Mouse (Mus musculus) kidney, postnatal 10 days (tissue): Measurements from ENCODE around the gene Cspg5.

Experiments used
- DNase-seq: peaks from one replicate; pipeline ENCODE4 v3.0.0; 2021; ENCODE audit warnings: mixed read lengths

Gene Cspg5

DNA sequence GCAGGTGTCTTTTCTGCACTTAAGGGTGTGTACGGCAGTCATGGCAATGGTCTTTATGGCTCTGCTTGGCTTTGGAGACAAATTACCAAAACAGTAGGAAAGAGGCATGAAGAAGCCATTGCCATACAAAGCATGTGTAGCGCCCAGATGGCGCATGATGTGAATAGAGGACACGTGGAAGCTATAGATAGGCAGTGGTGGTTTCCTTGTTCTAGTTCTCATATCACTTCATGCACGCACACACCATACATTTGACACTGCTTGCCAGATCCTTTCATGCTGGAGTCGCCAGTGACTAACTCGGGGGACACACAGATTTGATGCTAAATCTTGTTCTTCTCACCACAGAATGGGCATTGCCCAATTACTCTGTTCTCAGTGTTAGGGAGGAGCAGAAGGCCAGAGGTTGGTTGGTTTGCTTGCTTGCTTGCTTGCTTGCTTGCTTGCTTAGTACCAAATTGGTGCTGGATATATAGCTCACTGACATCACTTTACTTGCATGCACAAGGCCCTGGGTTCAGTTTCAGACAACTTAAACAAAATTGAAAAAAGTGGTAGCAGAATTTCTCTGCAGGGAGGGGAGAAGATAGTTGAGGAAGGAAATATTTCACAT lies at the start of gene Cspg5:
Gene Cspg5, plus strand, starts transcription at position 563 of the 613 bp plus-strand sequence.
- DNase-seq: no peak

DNA sequence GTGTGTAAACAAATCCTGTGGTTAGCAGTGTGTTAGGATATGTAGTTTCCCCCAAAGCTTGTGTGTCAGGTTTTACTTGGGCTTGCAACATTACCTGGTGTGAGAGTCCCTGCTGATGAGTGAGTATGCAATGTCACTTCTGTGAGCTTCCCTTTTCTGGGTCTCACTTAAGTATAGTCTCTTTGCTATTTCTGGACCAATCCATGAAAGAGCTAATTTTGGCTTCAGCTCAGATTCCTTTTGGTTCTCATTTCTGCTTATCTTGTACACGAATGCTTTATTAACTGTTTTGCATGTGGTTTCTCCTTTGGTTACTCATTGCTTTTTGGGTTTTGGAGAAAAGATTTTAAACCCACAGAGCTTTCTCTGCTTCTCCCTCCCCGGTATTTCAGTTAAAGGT lies 43.7 kb upstream of the Cspg5 start:
- DNase-seq: no peak

DNA sequence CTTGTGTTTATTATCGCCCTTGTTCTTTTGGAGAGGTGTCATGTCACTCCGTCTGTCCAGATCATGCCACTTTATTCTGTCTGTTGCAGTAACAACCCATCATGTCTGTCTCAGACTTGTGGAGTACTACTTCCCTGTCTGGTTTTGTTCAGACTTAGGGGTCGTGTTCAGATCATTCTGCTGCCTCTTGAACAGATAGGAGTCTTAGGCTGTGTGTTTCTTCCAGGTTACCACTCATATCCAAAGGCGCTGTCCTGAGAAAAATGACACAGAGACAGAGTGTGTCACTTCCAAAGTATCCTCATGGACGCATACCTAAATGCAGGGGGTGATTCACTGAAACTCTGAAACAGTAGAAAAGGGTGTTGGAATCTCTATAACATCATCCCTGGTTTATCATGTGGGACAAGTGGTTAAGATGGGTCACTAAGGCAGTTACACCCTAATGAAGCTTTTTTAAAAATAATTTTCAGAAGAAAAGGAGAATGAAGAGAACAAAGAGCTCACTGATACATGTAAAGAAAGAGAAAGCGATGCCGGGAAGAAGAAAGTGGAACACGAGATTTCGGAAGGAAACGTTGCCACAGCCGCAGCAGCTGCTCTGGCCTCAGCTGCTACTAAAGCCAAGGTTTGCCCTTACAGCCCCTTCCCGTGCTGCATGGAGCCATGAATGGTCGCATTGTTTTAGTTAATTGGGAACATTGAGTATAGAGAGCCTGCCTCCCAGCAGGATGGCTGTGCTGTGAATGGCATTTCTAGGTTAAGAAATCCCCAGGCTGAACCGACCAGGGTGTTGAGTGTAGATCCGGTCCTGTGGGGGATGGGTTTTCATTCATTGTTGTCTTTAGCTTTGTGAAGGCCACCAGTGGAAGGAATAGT lies 37.8 kb upstream of the Cspg5 start:
- no peak for DNase-seq

DNA sequence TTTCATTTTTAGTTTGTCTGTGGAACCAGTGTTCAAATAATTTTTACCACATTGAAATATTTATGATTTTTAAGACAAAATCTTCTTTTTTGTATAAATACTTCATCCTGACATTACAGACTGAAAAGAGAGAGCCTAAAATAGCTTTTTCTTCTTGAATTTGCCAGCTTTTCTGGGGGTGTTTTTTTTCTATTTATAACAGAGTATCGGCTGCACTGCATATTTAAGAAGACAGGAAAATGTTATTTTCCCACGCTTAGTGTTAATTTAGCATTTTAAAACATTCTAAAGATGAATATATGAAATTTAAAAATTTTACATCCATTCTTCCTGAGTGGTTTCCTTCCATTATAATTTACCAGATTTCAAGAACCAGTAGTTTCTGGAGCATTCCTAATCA lies 37.1 kb upstream of the Cspg5 start:
- no peak for DNase-seq

DNA sequence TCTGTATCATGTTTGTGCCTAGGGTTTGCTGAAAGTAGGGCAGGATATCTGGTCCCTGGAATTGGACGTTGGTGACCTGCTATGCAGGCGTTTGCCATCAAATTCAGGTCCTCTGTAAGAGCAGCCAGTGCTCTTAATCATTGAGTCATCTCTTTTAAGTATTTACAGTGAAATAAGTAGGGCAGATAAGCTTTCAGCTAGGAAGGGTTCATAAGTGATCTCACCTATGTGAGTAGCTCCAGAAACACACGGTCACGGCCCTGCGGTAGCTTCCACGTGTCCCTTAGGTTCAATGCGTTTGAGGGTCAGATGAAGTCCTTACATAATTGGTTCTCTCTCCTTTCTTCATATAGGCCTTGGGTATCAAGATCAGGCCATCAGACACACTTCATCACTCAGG lies 35.3 kb upstream of the Cspg5 start:
- no peak for DNase-seq

DNA sequence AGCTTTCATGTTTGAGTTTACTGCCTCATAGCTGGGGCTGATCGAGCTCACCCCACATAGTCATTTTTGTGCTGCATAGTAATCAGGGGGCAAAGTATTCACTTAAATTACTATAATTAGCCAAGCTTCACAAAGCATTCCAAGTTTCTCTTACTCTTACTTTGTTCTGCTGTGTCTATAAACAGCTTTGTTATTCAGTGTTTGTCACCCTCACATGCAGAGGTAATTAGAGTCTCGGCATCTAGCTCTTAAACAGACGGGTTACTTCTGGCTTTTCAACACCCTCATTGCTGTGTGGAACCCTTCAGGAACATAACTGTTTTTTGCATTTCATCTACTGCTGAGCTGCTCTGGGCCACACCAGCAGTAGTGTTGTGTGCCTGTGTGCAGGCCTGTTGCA lies 34.6 kb upstream of the Cspg5 start:
- no peak for DNase-seq

DNA sequence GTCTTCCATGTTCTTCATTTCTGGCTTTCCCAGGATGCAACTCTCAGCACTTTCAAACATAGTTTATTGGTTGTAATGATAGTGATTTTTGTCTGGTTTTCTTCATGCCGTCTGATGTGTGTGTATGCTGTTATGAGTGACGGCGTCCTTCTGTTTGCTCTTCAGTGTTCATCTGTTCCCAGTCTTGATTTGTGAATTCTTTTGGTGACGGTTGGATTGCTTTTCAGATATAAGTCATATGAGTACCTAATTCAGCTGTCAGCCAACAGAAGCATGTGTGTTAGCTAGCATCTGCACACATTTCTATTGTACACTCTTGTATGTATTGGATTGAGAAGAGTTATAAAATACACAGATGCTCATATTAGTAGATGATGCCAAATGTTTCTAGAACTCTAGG lies 19.3 kb upstream of the Cspg5 start:
- DNase-seq: no peak

DNA sequence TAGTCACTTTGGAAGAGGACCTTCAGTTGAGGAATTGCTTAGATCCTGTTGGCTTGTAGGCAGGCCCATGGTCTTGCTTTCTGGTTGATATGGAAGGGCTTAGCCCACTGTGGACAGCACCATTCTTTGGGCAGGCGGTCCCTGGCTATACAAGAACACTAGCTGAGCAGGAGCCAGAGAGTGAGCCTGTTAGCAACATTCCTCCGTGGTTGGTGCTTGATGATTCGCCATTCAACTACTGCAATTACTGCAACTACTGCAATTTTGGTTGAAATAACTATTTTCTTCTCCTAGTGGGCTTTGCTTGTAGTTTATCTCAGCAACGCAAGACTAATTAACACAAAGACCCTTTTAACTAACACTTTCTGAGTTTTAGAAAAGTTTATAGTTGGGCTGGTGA lies 17.4 kb upstream of the Cspg5 start:
- DNase-seq: no peak

DNA sequence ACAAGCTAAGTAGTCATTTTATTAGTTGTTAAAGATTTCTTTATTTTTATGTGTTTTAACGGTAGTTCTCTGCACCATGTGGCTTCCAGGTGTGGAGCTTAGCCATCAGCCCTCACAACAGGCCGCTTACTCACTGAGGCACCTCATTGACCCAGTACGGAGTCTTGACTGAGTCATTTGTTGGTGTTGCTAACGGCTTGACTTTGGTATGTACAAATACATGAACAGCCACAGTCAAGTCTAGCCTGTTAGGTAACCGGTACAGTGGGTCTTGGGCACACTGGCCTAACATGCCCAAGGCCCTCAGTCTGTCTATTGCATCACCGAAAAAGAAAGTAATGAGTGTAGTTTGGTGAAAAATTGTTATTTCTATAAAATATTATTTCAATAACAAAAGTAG lies 14.9 kb upstream of the Cspg5 start:
- DNase-seq: no peak

DNA sequence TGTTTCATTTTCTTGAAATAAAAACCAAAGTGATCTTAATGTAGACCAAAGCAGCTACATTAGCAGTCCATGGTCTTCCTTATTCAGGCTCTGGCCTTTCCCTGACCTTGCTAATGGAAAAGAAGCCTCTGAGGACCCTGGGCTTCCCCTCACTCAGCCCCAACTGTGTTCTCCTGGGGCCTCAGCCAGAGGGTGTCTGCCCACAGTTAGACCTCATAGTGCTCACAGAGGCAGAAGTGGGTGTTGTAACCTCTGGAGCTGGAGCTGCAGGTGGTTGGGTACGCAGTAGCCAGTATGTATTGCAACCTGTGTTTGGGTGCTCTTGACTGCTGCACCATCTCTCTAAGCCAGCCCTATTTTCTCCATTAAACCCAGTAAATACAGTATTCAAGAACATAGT lies 14.5 kb upstream of the Cspg5 start:
- no peak for DNase-seq

DNA sequence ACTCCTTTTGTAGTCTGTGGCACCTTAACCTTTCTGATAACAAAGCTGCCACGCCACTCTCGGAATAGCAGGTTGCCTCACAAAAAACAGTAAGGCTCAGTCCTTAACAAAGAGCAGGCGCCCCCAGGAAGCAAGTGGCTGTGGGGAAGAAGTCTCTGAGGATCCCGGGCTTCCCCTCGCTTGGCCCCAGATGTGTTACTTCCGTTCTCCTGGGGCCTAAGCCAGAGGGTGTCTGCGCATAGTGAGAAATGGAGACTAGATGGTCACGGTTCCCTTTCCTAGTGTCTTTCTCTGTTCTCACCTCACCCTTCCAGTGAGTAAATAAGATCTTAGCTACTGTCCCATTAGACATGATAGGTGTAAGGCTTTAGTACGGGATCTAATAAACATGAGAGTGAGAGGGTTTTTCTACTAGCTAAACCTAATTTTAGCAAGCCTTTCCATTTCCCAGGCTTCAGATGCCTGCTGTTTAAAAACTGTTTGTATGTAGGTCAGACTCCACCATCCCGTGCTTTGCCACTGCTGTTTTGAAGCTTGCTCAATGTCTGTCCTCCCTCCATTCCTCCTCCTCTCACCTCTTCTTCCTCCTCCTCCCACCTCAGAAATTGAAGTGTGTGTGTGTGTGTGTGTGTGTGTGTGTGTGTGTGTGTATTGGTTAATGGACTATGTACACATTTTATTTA lies 13.9 kb upstream of the Cspg5 start:
- DNase-seq: no peak

DNA sequence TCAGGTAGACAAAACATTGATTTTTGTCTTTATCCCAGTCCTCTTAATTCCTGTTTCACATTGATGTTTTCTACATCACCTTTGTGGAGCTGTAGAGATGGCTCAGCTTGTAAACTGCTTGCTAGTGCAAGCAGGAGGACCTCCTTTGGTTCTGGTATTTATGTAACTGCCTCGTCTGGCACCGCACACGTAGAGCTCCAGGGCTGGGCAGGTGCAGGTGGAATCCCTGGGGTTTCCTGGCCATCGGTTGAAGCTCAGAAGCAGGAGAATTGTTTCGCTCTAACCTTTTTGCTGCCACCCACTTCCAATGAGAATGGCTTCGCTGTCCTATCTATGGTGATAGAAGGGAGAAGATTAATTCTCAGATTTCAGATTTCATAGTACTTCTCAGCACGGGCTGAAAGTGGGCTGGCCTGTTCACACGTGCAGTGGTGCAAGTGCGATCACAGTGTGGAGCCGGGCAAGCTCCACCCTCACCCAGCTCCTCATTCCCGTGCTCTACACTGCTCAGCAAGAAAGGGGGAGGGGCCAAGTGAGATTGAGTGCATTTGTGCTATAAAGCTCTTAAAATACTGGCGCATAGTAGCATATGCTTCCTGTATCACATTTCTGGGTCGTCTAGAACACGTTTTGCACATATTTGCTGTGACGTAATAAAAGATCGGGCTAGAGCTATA lies 13.1 kb upstream of the Cspg5 start:
- no peak for DNase-seq

DNA sequence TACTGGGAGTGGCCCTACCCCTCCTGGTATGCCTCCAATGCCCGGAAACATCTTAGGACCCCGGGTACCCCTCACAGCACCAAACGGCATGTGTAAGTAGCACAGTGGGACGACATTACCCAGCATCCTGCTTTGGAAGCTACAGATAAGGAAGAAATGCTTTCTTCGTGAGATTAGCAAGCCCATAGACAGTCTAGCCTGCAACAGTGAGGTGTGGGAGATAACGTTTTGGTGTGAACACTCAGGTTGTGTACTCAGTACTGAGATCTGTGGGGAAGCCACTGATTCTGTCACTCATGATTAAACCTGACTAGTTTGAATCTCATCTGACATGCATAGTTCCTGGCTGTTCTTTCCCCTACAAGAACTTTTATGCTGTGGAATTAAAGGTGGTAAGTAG lies 8.6 kb upstream of the Cspg5 start:
- DNase-seq: no peak

DNA sequence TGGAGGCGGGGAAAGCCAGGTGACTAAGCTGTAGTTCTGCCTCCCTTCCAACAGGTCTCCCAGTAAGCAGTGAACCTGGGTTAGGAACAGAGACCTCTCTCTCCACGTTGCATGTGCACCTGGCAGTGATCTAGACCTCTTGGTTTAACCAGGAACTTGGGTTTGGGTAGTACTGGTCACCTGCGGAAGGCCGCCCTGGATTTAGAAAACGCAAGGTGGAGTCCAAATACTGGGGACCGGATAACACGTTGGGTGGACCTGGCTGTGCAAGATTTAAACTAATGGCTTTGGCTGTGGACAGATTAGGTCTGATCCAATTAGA lies 945 bp downstream of the Cspg5 start:
- no peak for DNase-seq

DNA sequence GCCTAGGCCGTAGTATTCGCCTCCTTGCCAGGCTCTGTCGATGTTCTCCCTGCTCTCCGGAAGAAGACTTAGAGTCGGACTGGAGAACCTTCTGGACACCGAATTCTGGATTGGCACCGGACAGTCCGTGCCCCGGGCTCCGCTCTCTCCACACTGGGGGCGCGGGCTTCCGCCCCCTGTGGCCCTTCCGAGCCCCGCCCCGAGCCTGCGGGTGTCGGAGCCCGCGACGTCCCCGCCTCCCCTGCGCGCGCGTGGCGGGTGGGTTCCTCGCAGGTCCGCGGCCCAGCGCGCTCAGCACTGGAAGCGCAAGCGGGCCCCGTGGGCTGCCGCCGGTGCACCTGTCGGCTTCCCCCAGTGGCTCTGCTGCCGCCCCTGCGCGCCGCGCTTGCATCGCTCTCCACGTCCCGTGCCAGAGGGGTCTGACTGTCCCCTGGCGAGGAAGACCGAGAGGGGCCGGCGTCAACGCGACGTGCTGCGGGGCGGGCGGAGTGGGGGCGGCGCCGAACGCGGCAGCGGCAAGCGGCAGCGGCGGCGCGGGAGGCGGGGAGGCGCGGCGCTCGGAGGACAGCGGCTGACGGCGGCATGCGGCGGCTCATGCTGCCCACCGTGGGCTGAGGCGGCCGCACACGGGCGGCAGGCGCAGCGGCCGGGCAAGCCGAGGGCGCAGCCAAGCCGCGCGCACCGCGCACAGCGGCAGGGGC lies 1.5 kb downstream of the Cspg5 start:
- DNase-seq: peak; percentile 62

DNA sequence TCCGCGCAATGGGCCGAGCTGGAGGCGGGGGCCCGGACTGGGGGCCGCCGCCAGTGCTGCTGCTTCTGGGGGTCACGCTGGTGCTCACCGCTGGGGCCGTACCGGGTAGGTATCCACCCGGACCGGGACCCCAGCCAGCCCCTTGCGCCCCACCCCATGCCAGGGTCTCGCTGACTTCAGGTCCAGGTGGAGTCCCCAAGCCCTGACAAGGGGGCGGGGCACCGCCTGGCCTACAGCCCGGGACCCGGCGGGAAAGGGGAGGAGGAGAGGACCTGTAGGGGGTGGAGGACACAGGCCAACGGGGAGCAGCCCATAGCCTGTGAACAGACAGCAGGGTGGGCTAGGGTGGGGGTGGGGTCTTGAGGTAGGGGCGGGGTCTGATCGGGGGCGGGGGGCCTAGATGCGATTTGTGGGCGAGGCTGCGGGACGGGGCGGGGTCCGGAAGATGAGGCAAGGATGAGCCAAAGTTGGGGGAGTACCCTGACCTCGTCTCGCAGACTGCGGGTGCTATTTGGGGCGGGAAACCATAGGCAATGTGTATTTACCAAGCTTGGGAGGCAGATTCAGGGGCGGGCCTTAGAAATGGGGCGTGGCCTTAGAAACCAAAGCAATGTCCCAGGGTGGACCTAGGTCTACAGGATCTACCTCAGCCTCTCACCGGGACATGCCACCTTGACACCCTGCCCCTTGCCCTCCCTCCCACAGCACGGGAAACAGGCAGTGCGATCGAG lies 2.2 kb downstream of the Cspg5 start:
- peak; percentile 72 for DNase-seq

DNA sequence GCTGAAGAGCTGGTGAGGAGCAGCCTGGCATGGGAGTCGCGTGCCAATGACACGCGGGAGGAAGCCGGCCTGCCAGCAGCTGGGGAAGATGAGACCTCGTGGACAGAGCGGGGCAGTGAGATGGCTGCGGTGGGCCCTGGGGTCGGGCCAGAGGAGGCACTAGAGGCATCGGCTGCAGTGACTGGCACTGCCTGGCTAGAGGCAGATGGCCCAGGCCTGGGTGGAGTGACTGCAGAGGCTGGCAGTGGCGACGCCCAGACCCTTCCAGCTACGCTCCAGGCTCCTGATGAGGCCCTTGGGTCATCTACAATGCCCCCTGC lies 2.7 kb downstream of the Cspg5 start:
- peak; percentile 21 for DNase-seq

DNA sequence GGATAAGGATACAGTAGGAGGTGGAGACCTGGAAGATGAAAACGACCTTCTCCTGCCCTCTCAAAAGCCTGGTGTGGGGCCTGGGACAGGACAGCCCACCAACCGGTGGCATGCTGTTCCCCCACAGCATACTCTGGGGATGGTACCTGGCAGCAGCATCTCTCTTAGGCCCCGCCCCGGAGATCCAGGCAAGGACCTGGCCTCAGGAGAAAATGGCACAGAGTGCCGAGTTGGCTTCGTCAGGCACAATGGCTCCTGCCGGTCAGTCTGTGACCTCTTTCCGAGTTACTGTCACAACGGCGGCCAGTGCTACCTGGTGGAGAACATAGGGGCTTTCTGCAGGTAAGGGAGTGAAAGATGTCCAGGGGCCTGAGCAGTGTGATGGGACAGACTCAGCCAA lies 3.5 kb downstream of the Cspg5 start:
- no peak for DNase-seq

DNA sequence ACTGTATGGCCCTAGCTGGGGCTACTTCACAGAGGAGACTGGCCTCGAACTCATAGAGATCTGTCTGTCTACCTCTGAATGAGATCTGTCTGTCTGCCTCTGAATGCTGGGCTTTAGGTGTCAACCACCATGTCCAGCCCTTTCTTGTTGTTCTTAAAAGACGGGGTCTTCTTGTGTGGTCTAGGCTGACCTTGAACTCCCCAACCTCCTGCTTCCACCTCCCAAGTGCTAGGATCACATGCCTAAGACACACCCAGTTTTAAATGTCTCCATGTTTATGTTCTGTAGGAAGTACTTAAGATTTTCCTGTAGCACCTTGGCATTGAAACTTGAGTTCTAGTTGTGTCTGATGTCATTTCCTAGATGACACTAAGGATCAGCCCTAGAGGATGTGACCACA lies 5.3 kb downstream of the Cspg5 start:
- DNase-seq: no peak

DNA sequence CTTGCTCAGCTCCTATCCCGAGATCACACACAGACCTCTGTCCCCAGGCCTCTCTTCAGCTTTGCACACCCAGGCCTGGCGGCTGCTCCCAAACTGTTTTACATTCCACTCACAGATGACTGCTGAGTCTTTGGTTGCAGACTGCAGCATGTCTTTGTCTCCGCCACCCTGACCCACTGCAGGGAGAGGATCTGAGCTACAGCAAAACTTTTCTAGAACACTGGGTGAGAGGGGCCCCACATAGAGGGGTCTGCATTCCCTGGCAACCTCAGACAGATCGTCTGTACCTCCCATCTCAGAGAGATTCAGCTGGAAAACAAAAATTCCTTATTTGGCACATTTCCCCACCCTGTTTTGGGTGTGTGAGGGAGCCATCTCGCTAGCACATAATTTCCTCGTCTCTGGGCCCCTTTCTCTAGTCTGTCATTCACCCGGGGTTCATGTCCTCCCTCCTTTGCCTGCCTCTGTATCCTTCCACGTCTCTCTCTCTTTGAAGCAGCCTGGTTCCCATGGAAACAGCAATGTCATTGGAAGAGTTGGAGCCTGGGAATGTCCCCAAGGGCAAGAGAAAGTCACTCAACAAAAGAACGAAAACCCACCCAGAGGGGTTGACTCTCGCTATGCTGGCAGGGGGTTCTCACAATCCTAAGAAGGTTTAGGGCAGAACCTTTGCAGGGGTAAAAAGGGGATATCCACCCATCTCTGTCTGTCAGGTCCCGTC lies 6.4 kb downstream of the Cspg5 start:
- no peak for DNase-seq

DNA sequence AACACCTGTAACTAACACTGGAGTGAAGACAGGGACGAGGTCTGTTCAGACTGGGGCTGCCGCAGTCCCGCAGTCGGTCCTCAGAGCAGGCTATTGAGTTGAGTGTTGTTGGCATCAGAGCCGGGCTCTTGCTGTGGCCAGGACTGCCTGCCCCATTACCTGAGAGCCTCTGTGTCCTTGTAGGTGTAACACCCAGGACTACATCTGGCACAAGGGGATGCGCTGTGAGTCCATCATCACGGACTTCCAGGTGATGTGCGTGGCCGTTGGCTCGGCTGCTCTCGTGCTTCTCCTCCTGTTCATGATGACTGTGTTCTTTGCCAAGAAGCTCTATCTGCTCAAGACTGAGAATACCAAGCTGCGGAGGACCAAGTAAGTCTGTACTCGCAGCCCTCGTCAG lies 7.2 kb downstream of the Cspg5 start:
- DNase-seq: no peak
